Mouse (Mus musculus): ENCODE results near the gene Acvr1. TPM values are rescaled to one million over a fixed set of nuclear protein-coding genes. Genes with fewer than 3 reads are reported as not detected.

Gene Acvr1
- 10 to 100 TPM; 32.2 to 32.8 TPM for total RNA-seq (2021)
- long read RNA-seq, experiment 1, transcript Acvr1-201 (11 exons, 2,394 nt): minor isoform, 6 of 24 reads
- long read RNA-seq, experiment 1, transcript Acvr1-204 (12 exons, 3,050 nt): major isoform, 13 of 24 reads
- long read RNA-seq, experiment 1, partial matches to known transcripts: 2 of 24 reads
- long read RNA-seq, experiment 1, other reads (novel, unspliced or antisense): 2 of 24 reads
- long read RNA-seq, experiment 2, transcript Acvr1-204 (12 exons, 3,050 nt): major isoform, 10 of 17 reads
- long read RNA-seq, experiment 2, partial matches to known transcripts: 0 of 17 reads
- long read RNA-seq, experiment 2, other reads (novel, unspliced or antisense): 1 of 17 reads

DNA sequence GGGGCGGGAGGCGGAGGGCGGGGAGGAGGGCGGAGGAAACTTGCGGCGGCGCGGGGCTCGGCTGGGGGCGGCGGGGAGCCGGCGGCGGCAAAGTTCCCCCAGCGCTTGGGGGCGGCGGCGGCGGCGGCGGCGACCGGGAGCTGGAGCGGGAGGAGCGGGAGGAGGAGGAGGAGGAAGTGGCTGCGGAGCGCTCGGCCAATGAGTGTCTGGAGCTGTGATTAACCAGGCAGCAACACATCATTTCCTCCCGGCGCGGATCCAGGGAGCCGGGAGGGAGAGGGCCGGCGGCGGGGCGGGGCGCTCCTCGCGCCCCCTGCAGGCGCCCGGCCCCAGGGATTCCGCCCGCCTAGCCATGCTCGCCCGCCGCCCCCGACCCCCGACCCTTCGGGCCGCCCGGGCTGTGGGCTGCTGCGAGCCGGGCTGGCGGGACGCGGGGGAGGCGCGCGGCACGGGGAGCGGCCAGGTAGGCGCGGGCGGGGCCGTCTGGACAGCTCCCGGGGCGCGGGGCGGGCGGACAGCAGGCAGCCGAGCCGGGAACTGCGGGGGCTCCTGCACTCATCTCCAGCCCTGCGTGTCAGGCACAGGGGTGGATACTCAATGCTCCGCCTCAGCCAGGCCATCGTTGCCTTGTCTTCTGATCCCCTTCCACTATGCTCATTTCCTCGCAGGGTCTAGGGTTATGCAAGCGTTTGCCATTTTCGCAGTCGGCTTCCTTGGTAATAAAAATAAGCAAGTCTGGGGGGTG, at the start of gene Acvr1, which contains the start of gene Upp2:
Gene Acvr1, minus strand, starts transcription at position 92 of the 745 bp plus-strand sequence.
Gene Upp2, plus strand, starts transcription at position 233 of the 745 bp plus-strand sequence.
- peak; percentile 85 to 90 for DNase-seq (ENCODE audit: low spot score in 2 of 2)

DNA sequence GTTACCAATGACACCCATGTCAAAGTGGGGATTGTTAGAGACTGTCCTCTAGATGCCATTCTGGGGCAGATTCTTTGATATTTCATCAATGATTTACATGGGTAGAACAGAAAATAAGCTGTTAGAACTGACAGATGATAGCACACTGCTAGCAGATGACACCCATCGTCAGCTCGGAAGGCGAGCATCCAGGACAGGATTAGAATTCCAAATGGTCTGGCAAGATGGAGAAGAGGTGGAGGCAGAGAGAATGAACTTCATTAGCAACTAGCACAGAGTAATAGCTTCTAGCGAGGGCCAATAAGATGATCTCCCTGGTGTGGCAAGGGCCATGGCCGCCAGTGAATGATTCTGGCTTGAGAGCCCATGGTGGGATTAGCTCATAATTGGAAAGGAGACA, 48.8 kb upstream of the Acvr1 start:
- DNase-seq (ENCODE audit: low spot score in 2 of 2): no peak

DNA sequence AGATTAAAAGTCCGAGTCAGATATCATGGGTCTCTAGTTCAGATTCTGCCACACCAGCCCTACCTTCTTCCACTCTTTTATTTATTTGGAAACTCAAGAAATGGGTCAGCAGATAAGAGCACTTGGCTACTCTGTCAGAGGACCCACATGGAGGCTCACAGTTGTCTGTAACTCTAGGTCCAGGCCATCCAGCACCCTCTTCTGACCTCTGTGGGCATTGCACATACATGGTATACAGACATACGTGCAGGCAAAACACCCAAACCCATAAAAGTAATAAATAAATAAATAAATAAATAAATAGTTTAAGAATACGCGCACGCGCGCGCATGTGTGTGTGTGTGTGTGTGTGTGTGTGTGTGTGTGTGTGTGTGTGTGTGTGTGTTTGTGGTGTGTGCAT, 47.9 kb upstream of the Acvr1 start:
- no peak for DNase-seq (ENCODE audit: low spot score in 2 of 2)

DNA sequence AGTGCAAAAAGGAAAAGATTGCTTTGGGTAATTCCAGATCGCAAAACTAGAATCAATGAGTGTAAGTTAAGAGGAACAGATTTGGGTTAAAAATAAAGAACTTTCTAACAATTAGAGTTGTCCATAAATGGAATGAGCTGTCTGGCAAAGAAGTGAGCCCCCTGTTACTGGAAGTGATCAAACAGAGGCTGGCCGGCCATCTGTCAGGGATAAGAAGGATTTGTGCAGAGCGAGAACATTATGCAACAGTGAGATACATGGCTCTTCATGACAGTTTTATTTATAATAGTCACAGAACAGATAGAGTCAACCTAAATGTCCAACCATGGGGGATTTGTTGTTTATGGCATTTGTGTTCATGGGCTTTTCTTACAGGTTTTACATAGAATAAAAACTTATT, 46.8 kb upstream of the Acvr1 start:
- DNase-seq (ENCODE audit: low spot score in 2 of 2): peak in 1 of 2 experiments; percentile 13

DNA sequence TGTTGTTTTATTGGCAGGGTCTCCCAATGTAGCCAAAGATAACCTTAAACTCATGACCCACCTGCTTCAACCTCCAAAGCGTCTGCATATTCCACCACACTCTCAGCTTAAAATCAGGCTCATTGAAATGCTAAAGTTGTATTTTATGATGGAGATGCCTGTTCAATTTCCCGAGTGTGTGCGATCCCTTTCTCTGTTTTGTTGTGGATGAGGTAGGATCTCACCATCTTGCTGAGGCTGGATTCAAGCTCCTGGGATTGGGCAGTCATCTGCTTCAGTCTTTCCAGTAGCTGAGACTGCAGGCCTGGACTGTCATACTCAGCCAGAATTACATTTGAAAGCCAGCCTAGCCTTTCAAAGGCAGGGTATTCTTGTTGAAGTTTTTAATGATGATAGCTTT, 37.8 kb upstream of the Acvr1 start:
- no peak for DNase-seq (ENCODE audit: low spot score in 2 of 2)

DNA sequence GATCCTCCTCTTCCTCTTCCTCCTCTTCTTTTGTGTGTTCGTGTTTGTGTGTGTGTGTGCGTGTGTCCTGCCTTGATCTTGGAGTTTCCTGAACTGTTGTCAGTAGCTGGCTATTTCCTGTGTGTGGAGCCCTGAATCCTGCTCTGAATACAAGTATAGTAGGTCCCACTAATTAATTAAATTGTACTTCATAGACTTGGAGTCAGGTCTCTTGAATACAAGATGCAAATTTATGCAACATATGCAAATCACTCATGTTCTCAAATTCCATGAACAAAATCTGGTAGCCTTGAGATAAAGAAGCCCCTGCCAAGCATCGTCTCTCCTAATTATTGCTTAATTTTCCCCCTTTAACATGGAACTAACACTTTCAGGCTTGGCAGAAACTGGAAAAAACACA, 36.4 kb upstream of the Acvr1 start:
- DNase-seq (ENCODE audit: low spot score in 2 of 2): no peak

DNA sequence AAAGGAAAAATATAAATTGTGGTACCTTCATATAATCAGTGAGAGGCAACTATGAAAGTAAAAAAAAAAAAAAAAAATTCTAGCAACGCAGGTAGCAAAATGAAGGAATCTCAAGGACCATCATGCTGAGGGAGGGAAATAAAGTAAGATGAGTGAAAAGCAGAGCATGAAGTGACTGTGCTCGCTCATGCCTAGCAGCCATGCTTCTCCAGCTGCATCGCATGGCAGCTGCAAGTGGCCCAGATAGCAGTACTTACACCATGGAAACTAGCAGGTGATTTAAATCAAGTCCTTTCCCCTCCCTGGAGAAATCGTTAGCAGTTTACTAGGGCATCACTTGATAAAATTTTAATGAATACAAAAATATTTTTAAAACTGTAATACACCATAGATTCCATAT, 34.4 kb upstream of the Acvr1 start:
- DNase-seq (ENCODE audit: low spot score in 2 of 2): no peak

DNA sequence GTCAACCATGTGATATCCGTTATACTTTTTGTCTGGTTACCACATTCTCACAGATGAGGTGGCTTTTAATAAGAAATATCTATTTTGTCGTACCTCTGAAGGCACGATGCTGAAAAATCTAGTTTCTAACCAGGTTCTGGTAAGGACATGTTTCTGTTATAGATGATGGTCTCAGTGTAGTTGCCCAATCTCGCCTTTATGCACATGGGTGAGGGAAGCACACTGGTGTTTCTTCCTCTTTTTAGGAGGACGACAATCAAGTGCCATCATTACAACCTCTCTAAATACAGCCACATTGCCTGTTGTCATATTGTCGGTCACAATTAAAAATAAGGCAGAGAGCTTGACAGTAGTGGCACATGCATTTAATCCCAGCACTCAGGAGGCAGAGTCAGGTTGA, 32.7 kb upstream of the Acvr1 start:
- DNase-seq (ENCODE audit: low spot score in 2 of 2): no peak

DNA sequence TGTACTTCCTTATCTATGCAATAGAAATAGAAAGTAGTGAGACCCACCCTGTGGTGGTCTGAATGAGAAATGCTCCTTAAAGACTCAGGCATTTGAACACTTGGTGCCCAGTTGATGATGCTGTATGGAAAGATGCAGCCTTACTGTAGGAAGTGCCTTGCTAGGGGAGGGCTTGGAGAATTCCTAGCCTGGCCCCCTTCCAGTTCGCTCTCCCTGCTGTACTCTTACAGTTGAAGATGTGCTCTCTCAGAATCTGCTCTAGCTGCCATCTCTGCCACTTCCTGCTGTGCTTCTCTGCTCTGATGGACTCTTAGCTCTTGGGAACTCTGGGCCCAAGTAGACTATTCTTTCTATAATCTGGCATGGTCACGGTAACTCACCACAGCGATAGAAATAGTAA, 30.6 kb upstream of the Acvr1 start:
- DNase-seq (ENCODE audit: low spot score in 2 of 2): no peak

DNA sequence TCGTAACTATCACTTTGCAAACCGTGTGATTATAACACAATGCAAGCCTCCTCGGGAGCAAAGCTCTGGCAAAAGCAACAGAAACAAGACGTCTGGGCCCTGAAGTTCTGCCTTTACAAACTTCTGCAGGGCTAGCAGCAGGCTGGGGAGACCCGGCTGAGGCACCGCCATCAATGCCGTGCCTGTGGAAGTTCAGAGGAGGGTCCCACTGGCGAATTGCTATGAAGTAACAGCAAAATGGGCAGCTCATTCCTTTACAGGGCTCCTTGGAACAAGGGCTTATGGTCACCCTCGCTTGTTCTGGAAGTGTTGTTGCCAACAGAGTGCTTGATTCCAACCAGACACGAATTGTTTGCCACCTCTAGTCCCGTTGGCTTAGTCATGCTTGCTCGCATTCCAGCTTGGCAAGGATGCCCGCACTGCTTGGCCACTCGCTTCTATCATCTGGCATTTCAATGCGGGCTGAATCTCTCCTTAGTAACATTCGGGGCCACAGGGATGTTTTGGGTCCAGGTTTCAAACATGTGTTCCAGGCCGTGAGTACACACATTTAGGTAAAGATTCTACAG, 29.9 kb upstream of the Acvr1 start:
- peak; percentile 40 to 48 for DNase-seq (ENCODE audit: low spot score in 2 of 2)

DNA sequence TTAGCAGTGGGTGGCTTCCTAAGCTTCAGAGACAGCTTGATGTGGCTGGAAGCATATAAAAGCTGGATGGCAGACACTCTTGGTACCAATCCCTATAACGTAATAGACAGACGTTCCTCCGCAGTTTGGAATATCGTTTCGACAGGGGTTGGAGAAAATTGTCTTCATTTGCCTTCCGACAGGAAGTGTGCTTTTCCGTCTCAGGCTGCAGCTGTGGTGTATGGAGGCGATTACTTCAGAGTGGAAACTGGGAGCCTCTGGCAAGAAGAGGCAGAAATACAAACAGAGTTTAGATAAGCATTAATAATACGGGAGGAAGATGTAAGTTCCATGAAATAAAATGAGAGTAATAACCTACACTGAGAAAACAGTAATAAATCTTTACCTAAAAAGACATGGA, 28.4 kb upstream of the Acvr1 start:
- DNase-seq (ENCODE audit: low spot score in 2 of 2): no peak

DNA sequence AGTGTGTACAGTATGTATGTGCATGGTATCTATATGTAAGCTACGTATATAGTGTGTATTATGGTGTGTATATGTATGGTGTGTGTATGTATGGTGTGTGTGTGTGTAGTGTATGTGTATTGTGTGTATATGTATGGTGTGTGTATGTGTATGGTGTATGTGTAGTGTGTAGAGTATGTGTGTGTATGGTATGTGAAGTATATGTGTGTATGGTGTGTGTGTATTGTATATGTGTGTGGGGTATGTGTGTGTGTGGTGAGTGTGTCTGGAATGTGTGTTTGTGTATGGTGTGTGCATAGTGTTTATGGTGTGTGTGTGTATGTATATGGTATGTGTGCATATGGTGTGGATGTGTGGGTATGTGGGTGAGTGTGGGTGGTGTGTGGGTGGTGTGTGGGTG, 23.1 kb upstream of the Acvr1 start:
- no peak for DNase-seq (ENCODE audit: low spot score in 2 of 2)

DNA sequence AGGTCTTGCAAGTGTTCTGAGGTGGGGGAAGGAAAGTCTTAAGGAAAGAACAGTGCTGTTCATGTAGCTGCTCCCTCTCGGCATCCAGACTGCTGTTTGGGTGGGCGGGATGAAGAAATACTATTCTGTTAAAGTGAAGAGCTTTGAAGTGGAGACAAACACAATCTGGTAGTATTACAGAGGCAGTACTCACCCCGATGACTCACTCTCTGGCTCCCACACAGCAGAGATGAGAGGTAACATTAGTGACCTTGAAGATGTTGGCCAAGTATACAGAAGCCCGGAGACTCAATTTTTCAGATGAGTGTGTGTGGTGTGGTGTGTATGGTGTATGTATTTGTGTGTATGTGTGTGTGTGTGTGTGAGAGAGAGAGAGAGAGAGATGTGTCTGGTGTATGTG, 22.7 kb upstream of the Acvr1 start:
- peak; percentile 40 to 67 for DNase-seq (ENCODE audit: low spot score in 2 of 2)

DNA sequence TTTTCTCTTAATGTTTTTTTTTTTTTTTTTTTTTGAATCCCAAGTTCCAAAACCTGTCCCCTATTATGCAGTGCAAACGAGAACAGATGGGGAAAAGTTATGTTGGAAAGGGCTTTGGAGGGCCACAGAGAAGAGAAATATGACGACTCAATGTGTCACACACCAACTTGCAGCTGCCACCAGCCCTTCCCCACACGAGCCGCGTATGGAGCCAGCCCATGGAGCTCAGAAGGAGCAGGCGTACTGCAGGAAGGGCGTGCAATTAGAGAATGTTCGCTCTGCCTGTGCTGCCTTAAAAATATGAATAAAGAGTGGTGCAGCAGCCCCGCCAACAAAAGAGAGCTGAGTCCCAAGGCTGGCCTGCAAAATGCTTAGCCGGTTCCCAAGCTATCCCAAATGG, 19.4 kb upstream of the Acvr1 start:
- peak; percentile 62 to 74 for DNase-seq (ENCODE audit: low spot score in 2 of 2)

DNA sequence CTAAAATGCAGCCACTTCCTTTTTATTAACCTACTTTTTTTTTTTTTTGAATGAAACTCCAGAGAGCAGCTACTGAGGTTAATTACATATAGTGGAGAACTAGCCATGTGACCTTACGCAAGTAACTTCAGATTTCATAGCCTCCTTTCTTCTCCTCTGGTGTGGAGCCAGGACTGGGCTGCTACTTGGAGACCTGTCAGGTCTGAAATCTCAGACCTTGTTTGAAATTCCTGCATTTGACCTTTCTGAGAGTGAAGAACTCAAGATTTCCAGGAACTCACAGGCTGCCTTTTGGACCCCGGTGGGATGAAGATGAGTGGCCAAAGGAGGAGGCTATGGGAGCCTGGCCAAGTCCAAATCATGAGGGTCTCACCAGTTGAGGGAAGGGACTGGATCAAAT, 7.2 kb upstream of the Acvr1 start:
- no peak for DNase-seq (ENCODE audit: low spot score in 2 of 2)

DNA sequence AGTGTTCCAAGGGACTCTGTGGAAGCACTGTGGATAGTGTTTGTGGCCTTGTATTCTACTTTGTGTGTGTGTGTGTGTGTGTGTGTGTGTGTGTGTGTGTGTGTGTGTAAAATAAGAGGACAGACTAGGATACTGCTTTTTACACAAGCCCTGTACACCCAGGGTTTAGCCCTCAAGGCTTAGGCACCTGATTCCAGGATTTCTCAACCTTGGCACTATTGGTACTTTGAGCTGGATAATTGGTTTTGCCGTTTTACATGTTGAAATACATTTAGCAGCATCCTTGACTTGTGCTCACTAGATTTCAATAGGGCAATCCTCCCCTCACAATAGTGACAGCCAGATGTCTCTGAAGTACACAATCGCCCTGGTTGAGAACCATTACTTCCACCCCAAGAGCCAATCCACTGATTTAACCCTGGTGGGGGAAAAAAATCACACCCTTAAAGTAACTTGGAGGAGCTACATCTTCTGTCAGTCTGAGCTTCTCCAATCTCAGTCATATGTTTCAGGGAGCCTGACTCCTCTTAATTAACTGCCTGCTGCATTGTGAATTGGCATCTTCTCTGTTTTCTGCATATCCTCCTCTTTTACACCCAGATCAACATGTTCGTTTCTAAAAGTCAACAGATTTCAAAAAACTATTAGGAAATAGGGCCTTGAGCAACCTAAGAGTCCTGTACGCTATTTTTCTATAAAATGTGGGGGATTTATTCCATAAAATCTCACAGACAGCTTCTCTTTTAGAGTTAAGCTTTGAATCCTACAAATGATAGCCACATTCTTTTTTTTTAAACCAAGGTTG, 2.1 kb upstream of the Acvr1 start:
- DNase-seq (ENCODE audit: low spot score in 2 of 2): no peak

DNA sequence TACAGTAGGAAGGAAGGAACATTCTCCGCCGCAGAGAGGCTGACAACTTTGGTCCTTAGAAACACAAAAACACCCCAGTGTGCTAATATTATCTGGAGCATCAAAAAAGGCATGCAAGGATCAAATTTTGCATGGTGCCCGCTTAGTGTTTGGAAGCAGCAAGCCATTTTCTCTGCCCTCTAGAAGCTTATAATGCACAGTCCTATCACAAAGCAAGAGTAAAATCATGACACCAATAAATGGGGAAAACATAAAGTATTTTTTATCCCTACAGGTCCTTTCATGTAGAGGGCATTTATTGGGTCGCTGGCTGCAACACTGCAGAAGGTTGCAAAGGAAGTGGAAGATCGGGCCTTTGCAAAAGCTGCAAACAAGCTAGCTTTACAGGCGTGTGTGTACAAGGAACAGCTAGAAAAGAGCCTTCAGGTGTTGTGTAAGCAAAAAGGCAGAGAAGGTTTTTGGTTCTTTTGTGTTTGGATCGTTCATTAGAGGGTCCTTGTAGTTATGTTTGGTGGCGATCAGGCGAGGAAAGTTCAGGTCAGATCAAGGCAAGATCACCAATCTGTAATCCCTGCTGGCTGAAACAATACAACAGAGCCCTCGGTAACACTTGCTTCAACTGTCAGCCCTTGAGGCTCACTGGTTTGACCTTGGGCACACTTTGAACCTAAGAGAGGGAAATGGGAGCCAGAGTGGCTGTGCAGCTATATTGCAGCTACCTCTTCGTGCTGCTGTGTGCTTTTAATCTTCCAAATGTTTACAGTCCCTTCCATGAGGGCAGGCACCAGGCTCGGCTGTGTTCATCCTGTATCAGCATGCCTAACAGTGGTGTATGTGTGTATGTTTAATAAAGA, 1.1 kb upstream of the Acvr1 start:
- peak in 1 of 2 experiments; percentile 16 for DNase-seq (ENCODE audit: low spot score in 2 of 2)

DNA sequence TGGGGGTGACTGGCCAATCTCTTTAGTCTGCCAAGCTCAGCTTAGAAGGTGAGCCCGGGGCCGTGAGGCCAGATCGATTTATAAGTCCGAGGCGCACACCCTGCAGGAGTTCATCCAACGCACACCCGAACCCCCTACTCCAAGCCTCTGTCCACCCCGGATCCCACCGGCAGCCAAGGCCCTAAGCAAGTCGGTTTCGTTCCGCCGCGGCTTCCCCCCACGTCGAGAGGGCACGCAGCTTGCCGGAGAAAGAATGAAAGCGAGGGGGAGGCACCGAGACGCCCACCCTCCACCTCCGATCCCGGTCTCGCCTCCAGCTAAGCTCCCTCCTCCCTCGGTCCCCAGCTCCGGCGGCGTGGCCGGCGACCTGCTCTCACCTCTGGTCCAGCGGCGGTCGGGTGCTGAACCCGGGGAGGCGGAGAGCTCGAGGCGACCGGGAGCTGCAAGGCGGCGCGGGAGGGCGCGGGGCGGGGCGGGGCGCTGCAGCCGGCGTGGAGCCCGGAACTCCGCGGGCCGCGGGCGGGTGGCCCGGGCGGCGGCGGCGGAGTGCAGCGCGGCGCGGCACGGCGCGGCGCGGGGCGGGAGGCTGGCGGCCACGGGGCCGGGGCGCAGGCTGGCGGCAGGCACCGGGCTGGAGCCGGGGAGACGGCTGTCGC, 419 bp downstream of the Acvr1 start:
- peak; percentile 41 to 58 for DNase-seq (ENCODE audit: low spot score in 2 of 2)

DNA sequence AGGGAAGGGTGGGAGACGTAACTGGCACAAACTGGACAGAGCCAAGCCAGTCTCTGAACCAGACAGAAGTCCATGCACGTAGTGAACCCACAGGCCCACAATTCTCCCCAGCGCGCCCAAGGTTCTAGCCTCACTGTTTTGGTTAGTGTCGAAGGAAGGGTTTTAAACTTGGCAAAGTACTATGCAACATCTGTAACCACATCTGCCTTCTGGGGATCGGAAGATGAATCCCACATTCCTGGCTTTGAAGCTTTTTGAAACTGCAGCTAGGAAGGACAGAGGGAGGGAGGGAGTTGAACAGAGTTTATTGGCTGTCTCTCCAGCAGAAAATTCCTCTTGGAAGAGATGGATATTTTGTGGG, 928 bp downstream of the Acvr1 start:
- peak in 1 of 2 experiments; percentile 27 for DNase-seq (ENCODE audit: low spot score in 2 of 2)

DNA sequence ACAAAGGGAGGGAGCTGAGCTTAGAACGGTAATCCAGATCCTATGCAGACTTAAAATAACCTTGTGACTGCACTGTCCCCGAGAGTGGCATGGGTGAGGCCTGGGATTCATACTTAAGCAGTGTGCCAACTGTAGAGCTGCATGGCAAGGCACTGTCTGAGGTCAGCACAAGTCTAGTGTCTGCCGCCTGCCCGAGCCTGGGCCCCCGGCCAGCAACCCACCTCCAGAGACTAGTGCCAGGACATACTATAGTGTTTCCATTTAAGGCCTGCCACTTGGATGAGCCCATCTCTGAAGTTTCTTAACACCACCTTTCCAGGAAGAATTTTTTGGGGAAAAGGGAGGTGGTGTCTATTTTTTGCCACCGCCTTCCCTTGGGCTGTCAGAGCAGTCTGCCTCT, 1.7 kb downstream of the Acvr1 start:
- DNase-seq (ENCODE audit: low spot score in 2 of 2): peak; percentile 58 to 79
